Mouse (Mus musculus): ENCODE data around the gene Zfp609. TPM values are rescaled to one million over a fixed set of nuclear protein-coding genes. Genes with fewer than 3 reads are reported as not detected.
A peak's percentile ranks its signal among the peaks of the same experiment; 100 is the strongest.

The Zfp609 gene
- polyA plus RNA-seq (2012; rRNA removed), result 9.2 and 17.4 TPM in 2 replicates

- DNase-seq (ENCODE audit: low spot score), result peak; percentile 89
Observed at GRCm38 (mm10) chr9:65827344-65828015, at the start of gene Zfp609. Gene Zfp609, minus strand, starts transcription at chr9:65827564.

DNA sequence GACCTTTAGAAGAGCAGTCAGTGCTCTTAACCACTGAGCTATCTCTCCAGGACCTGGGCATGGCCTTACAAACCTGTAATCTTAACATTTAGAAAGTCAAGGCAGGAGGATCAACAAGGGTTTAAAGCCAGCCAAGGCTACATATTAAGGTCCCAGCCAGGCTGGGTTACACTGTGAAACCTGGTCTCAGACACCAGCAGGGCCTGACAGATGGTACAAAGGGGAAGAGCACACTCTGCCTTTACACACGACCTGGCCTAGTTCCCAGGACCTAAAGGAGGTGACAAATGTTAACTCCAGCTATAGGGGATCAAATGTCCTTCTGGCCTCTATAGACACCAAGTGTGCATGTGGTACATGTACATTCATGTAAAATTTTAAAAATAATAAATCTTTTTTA, 32.3 kb upstream of the Zfp609 start:
- no peak for DNase-seq (ENCODE audit: low spot score)

DNA sequence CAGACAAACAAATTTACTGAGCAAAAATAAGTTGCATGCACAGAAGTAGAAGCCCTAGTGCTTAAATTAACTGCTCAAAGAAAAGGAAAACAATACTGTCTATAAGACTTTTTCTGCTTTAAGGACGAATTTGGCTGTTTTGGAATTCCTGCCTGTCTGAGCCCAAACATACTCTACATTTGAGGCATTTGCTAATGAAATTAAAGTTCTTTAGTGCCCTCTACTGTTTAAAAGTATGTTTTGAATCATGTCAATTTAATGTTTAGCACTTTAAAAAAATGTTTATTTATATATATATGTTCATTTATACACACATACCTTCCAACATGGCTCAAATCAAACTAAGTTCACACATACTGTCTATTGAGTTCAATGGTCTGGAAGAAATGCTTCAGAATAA, 22.8 kb upstream of the Zfp609 start:
- DNase-seq (ENCODE audit: low spot score), result no peak

DNA sequence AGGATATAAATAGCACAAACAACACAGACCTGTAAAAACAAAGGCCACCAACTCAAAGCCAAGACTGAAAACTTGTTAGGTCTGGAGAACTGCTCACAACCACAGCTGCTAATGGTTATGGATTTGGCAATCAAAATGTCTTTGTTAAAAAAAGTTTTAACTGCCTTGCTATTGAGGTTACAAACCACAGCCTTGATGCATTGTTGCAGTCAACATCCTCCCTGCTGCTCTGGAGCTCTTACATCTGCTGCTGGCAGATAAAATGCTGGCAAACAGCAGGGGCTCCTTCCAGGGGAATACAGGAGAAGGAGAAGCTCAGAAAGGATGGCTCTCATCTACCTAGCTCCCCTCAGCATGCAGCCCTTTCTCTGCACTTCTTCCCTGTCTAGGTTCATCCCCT, 20.8 kb upstream of the Zfp609 start:
- no peak for DNase-seq (ENCODE audit: low spot score)

DNA sequence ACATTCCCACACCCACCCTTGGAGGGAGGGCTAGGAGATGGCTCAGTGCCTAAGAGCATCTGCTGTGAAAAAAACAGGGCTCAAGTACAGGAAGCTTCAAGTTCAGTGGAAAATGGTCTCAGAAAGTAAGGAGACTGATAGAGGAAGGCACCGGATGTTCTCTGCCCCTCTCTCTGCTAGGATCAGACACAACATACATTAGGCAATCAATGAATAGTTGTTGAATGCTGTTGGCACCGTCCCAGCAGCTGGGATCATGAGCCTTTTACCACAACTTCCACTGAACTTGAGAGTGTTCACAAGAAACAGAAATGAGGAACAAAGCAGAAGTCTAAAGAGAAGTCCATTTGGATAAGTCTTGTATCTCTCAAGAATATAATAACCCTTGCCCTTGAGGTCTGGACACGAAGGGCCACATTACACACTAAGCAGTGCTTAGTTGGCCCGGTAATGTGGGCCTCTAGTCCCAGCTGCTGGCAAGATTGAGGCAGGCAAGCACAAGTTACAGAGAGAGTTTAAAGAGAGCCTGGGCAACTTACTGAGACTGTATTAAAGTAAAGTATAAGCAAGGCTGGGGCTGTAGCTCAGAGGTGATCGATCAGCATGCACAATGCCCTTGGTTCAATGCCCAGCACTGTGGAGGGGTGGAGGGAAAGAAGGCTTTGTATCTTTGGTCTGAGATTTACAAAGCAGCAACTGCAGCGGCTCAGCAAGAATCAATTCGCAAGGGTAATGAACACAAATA, 17.2 kb upstream of the Zfp609 start:
- DNase-seq (ENCODE audit: low spot score), result no peak

DNA sequence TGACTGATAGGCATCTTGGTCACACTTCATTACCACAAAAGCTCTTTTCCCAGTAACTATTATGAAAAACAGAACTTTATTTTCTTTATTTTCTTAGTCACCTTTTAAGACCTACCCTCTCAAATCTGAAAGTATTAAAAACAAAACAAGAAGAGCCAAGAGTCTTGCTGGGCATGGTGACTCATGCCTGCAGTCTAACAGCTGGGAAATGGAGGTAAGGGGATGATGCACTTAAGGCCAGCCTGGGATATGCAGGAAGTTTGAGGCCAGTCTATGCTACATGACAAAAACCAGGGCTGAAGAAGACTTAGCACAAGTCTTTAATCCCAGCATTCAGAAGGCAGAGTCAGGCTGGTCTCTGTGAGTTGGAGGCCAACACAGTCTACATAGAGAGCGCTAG, 12.5 kb upstream of the Zfp609 start:
- no peak for DNase-seq (ENCODE audit: low spot score)

- DNase-seq (ENCODE audit: low spot score), result no peak
Observed at GRCm38 (mm10) chr9:65836916-65837315, 9.6 kb upstream of the Zfp609 start.

- no peak for DNase-seq (ENCODE audit: low spot score)
Observed at GRCm38 (mm10) chr9:65834628-65835354, 7.4 kb upstream of the Zfp609 start.

- DNase-seq (ENCODE audit: low spot score), result no peak
Observed at GRCm38 (mm10) chr9:65833640-65834039, 6.3 kb upstream of the Zfp609 start.

- no peak for DNase-seq (ENCODE audit: low spot score)
Observed at GRCm38 (mm10) chr9:65833230-65833629, 5.9 kb upstream of the Zfp609 start.

DNA sequence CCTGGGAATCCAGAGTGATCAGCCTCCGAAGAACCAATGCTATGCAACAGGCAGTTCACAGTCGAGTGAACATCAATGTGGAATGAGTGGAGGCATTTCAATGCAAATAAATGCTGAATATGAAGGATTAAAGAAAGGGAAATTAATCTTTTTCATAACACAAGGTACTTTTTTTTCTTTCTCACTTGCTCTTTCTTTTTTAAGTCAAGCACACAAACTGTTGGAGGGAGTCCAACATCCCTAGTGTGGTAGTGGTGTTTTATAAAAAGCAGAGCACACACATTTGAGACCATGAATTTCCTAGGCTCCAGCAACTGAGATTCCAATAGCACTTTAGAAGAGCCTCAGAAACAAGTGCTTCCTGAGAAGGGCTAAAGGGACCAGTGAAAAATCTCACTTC, 4.7 kb upstream of the Zfp609 start:
- no peak for DNase-seq (ENCODE audit: low spot score)

GRCm38 (mm10) chr9:65831164-65831563, 3.8 kb upstream of the Zfp609 start:
- DNase-seq (ENCODE audit: low spot score), result no peak

DNA sequence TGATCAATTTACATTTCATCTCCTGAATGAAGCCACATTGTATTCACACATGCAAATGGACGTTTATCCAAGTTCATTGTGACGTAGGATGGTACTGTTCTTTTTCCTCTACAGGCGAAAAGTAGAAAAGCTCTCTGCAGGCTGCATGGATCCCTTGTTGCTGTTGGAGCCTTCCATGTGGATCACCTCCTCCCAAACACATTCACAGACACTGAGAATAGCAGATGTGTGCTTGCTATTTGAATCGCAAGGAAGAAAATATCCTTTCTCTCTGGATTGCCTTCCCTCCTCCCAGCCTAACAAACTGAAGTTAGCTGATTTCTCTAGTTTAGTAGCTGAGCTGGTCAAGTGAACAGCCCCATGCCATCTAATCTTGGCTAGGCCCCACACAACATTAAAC, 2.9 kb upstream of the Zfp609 start:
- no peak for DNase-seq (ENCODE audit: low spot score)

- DNase-seq (ENCODE audit: low spot score), result no peak
Observed at GRCm38 (mm10) chr9:65829410-65829809, 2.0 kb upstream of the Zfp609 start.

DNA sequence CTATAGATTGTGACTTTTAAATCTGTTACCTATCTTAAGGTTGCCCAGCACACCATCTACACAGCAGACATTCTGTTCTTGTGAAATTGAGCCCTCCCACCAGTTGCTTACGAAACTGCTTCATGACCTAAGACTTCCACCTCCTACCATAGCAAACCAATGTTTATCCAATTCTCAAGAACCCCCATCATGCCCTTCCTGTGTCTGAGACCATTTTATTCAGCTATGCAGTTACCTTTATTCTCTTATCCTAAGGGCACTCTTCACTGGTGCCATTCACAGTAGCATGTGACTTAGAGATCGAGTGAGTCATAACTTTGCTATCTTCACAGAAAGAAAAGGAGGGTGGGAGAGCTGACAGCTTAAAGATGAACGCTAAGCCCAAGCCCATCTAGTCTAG, 1.1 kb upstream of the Zfp609 start:
- DNase-seq (ENCODE audit: low spot score), result no peak

DNA sequence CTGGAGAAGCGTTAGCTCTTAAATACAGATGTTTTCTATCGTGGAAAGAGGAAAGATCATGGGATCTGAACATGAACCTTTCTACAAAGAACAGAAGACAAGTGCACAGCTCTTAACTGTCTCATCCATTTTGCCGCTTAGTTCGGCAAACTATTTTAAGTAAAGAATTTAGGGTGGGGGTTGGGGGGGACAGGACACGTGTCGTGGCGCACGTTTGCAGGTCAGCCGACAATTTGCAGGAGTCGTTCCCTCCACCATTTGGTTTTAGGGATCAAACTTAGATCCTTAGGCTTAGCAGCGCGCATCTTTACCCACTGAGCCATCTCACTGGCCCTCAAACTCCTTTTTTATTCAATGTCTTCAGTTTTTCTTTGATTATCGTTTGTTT, 646 bp upstream of the Zfp609 start:
- no peak for DNase-seq (ENCODE audit: low spot score)

DNA sequence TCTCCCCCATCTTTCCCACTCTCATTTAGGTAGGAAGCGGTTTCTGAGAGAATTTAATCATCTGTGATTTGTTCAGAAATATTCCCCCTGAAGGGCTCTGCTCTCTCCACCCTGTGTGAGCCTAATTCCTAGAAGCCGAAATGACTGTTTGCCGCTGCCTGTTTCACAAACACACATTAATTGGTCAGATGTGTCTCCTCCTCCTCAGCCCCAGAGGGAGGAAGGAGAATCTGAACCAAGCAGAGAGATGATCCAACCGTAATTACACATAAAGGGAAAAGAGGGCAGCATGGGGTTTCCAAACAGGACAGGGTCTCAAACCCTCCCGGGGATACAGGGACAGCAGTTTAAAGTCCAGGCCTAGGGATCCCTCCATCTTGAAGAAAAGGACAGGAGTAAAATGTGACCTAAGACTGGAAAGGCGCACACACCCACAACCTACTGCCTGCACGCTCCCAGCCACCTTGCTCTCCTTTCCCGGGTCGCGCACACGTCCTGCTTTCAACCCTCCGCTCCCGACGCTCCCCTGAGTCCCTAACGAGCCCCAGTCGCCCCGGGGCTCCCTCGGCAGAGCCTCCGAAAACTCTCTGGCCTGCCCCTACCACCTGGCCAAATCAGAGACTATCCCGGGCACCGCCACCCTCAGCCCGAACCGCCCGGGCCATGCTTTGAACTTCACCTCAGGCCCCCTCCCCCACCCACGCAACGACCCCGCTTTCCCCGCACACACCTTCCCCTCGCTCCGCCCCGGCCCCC, 598 bp downstream of the Zfp609 start:
- no peak for DNase-seq (ENCODE audit: low spot score)

DNA sequence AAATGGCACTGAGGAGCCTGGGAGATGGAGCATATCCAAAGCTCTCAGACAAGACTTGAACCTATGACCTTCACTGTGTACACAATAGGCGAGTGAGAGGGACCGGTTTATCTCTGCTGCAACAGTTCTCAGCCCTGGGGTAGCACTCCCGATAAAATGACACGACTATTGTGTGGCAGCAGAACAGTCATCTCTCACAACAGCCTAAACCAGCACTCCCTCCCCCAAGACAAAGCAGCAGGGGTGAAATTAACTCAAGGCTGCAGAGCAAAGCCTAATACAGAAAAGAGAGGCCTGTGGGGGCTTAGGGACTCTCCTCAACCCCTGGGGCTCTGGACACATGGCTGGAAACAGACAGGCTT, 1.2 kb downstream of the Zfp609 start:
- DNase-seq (ENCODE audit: low spot score), result no peak

DNA sequence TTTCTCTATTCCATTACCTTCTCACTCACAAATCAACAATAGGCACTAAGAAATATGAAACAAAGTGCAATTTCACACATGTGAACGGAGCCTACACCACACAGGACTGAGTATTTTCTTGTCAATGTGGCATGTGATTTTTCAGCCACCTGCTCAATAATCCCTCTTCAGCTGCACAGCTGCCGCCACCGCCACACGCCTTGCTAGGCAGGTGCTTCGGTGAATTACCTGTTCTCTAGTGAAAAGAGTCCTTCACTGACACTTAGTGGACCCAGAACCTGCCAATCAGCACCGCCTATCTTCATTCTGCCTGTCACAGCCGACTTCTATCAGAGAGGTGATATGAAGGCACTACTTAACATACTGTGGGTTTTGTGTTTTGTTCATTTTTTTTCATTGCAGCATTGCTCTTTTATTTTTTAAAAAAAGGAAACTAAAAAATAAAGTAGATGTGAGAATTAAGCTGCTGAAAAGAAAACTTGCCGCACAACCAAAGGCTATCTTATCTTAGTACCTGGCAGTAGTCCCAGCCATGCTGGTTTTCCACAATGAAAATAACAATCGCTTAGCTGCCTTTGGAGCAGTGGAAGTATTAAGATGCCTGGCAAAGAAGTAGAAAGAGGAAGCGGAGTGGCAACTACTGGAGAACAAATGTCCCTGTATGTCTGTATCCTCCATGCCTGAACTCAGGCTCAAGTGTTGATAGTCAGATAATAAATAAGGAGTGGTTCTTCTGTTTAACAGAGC, 3.5 kb downstream of the Zfp609 start:
- DNase-seq (ENCODE audit: low spot score), result no peak

GRCm38 (mm10) chr9:65822011-65822410, 5.4 kb downstream of the Zfp609 start:
- DNase-seq (ENCODE audit: low spot score), result no peak

- DNase-seq (ENCODE audit: low spot score), result no peak
Observed at GRCm38 (mm10) chr9:65820301-65820700, 7.1 kb downstream of the Zfp609 start.

DNA sequence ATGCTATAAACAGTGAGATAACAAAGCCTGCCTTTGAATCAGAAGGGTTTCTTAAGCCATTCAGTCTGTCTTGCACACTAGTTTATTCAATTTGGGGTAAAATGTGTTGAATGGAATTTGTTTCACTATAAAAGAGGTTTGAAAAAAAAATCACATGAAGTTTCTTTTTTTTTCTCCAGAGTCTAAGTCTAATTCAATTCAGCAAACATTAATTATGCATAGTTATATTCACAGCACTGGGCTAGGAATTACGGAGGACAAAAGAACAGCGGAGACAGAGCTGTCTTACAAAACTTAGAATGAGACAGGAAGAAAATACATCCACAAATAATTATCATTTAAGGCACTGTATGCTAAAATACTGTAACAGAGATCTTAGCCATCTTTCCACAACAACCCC, 9.0 kb downstream of the Zfp609 start:
- no peak for DNase-seq (ENCODE audit: low spot score)
